Mouse (Mus musculus) liver, embryonic 14.5 days (tissue): ENCODE results near the gene Sigmar1.
"Not testable (repeated sequence)": the region's sequence is repeated elsewhere in the genome, so short reads cannot be mapped to it uniquely, and the experiment has no call there.

Experiments used
- CTCF ChIP-seq: IDR thresholded peaks from 2 replicates; pipeline ENCODE4 v1.5.1; 2016; ENCODE audit warnings: antibody characterized with exemption, low read depth, control low read depth
- EP300 ChIP-seq: IDR thresholded peaks from 2 replicates; pipeline ENCODE4 v1.6.1; 2016; ENCODE audit warnings: antibody characterized with exemption, low read depth

- TF ChIP-seq CTCF, EP300: not testable (repeated sequence)
Measured at GRCm38 (mm10) chr4:41767301-41767700, 11.3 kb upstream of the Sigmar1 start.
